Mouse (Mus musculus): ENCODE data around the gene Afg3l1. TPM values are rescaled to one million over a fixed set of nuclear protein-coding genes. Genes with fewer than 3 reads are reported as not detected.
A peak's percentile ranks its signal among the peaks of the same experiment; 100 is the strongest.
"Not testable (repeated sequence)": the region's sequence is repeated elsewhere in the genome, so short reads cannot be mapped to it uniquely, and the experiment has no call there.

Gene Afg3l1
- polyA plus RNA-seq, 1 experiment from 2014 or later: 55.9 TPM

GRCm38 (mm10) chr8:123443576-123443921 lies 34.2 kb upstream of the Afg3l1 start:
- ATAC-seq: no peak
- Histone ChIP-seq H3K27me3 (no peaks in the 10 kb centered on the region), H3K4me2 (peak overlapping the region; percentile 65), H3K36me3 (ENCODE audit: poor library complexity, severe bottlenecking) (peaks cover 3% of the 10 kb centered on the region; the same call in 1 of the 2 replicates), H3K4me1 (peaks cover 10% of the 10 kb centered on the region), H3K27ac (peak overlapping the region; percentile 57; the same call in 1 of the 2 replicates), H3K4me3 (peak overlapping the region; percentile 68), H3K9ac (peak overlapping the region; percentile 81), H3K9me3 (replicated peaks) (no peaks in the 10 kb centered on the region)
- WGBS: 27% methylated on average over 4 of the region's 4 CpGs

- WGBS: 90% methylated on average over 6 of the region's 6 CpGs
- peaks cover 8% of the 10 kb centered on the region for H3K36me3 ChIP-seq (ENCODE audit: poor library complexity, severe bottlenecking)
- 0 out of 2 replicates have a peak overlapping the region, but pooled peaks have one; percentile 68 for H3K4me3 ChIP-seq
- H3K27ac ChIP-seq: no peak overlapping the region
- H3K4me1 ChIP-seq: peaks cover 10% of the 10 kb centered on the region
- no peaks in the 10 kb centered on the region for H3K27me3 ChIP-seq
- H3K4me2 ChIP-seq: peak overlapping the region; percentile 65
- no peaks in the 10 kb centered on the region for H3K9me3 ChIP-seq (replicated peaks)
- ATAC-seq: no peak
- H3K9ac ChIP-seq: 0 out of 2 replicates have a peak overlapping the region, but pooled peaks have one; percentile 81
Observed at GRCm38 (mm10) chr8:123444131-123444530, 33.6 kb upstream of the Afg3l1 start.

GRCm38 (mm10) chr8:123445981-123446380 lies 31.7 kb upstream of the Afg3l1 start:
- ATAC-seq: no peak
- H3K36me3 ChIP-seq (ENCODE audit: poor library complexity, severe bottlenecking): peaks cover 21% of the 10 kb centered on the region
- no peaks in the 10 kb centered on the region for H3K27me3 ChIP-seq
- no peaks in the 10 kb centered on the region for H3K9me3 ChIP-seq (replicated peaks)
- no peak overlapping the region for H3K27ac ChIP-seq
- H3K4me2 ChIP-seq: no peak overlapping the region
- no peak overlapping the region for H3K4me3 ChIP-seq
- H3K9ac ChIP-seq: no peak overlapping the region
- WGBS: 83% methylated on average over 10 of the region's 10 CpGs
- H3K4me1 ChIP-seq: peaks cover 10% of the 10 kb centered on the region

- Histone ChIP-seq H3K36me3 (ENCODE audit: poor library complexity, severe bottlenecking) (peaks cover 29% of the 10 kb centered on the region), H3K9me3 (replicated peaks) (no peaks in the 10 kb centered on the region), H3K4me2 (no peak overlapping the region), H3K4me1 (peaks cover 10% of the 10 kb centered on the region), H3K27ac (no peak overlapping the region), H3K27me3 (no peaks in the 10 kb centered on the region), H3K4me3 (no peak overlapping the region), H3K9ac (no peak overlapping the region)
- 91% methylated on average over 6 of the region's 6 CpGs for WGBS
- ATAC-seq: no peak
Observed at GRCm38 (mm10) chr8:123446799-123447198, 30.9 kb upstream of the Afg3l1 start.

GRCm38 (mm10) chr8:123450783-123451182 lies 26.9 kb upstream of the Afg3l1 start:
- no peak overlapping the region for H3K9ac ChIP-seq
- H3K4me2 ChIP-seq: no peak overlapping the region
- no peaks in the 10 kb centered on the region for H3K4me1 ChIP-seq
- no peaks in the 10 kb centered on the region for H3K9me3 ChIP-seq (replicated peaks)
- 87% methylated on average over 5 of the region's 5 CpGs for WGBS
- no peak overlapping the region for H3K4me3 ChIP-seq
- H3K27ac ChIP-seq: no peak overlapping the region
- H3K36me3 ChIP-seq (ENCODE audit: poor library complexity, severe bottlenecking): peaks cover 64% of the 10 kb centered on the region
- ATAC-seq: no peak
- H3K27me3 ChIP-seq: no peaks in the 10 kb centered on the region

GRCm38 (mm10) chr8:123451747-123452146 lies 26.0 kb upstream of the Afg3l1 start:
- not testable (repeated sequence) for H3K4me3 ChIP-seq; H3K4me2 ChIP-seq; H3K27ac ChIP-seq; ATAC-seq; H3K4me1 ChIP-seq; H3K9ac ChIP-seq; H3K9me3 ChIP-seq (replicated peaks); H3K27me3 ChIP-seq
- 92% methylated on average over 12 of the region's 12 CpGs for WGBS
- H3K36me3 ChIP-seq (ENCODE audit: poor library complexity, severe bottlenecking): peaks cover 74% of the 10 kb centered on the region

GRCm38 (mm10) chr8:123452149-123452548 lies 25.6 kb upstream of the Afg3l1 start:
- Histone ChIP-seq H3K27ac (no peak overlapping the region), H3K9me3 (replicated peaks) (no peaks in the 10 kb centered on the region), H3K36me3 (ENCODE audit: poor library complexity, severe bottlenecking) (peaks cover 78% of the 10 kb centered on the region), H3K4me1 (no peaks in the 10 kb centered on the region), H3K9ac (no peak overlapping the region), H3K4me3 (no peak overlapping the region), H3K27me3 (no peaks in the 10 kb centered on the region), H3K4me2 (no peak overlapping the region)
- ATAC-seq: no peak
- 90% methylated on average over 4 of the region's 4 CpGs for WGBS

- H3K27ac ChIP-seq: no peak overlapping the region
- H3K4me2 ChIP-seq: no peak overlapping the region
- no peaks in the 10 kb centered on the region for H3K4me1 ChIP-seq
- H3K9ac ChIP-seq: no peak overlapping the region
- no peak overlapping the region for H3K4me3 ChIP-seq
- H3K36me3 ChIP-seq (ENCODE audit: poor library complexity, severe bottlenecking): peaks cover 87% of the 10 kb centered on the region
- no peak for ATAC-seq
- no peaks in the 10 kb centered on the region for H3K9me3 ChIP-seq (replicated peaks)
- H3K27me3 ChIP-seq: no peaks in the 10 kb centered on the region
- WGBS: 80% methylated on average over 7 of the region's 7 CpGs
Observed at GRCm38 (mm10) chr8:123453291-123453690, 24.4 kb upstream of the Afg3l1 start.

GRCm38 (mm10) chr8:123453951-123454350 lies 23.8 kb upstream of the Afg3l1 start:
- Histone ChIP-seq H3K4me2 (no peak overlapping the region), H3K4me1 (no peaks in the 10 kb centered on the region), H3K27me3 (no peaks in the 10 kb centered on the region), H3K4me3 (no peak overlapping the region), H3K9me3 (replicated peaks) (no peaks in the 10 kb centered on the region), H3K9ac (no peak overlapping the region), H3K36me3 (ENCODE audit: poor library complexity, severe bottlenecking) (peaks cover 88% of the 10 kb centered on the region), H3K27ac (no peak overlapping the region)
- ATAC-seq: no peak
- 89% methylated on average over 5 of the region's 5 CpGs for WGBS

- 94% methylated on average over 6 of the region's 6 CpGs for WGBS
- Histone ChIP-seq H3K9ac (no peak overlapping the region), H3K4me2 (no peak overlapping the region), H3K4me3 (no peak overlapping the region), H3K36me3 (ENCODE audit: poor library complexity, severe bottlenecking) (peaks cover 88% of the 10 kb centered on the region), H3K4me1 (no peaks in the 10 kb centered on the region), H3K27me3 (no peaks in the 10 kb centered on the region), H3K9me3 (replicated peaks) (no peaks in the 10 kb centered on the region), H3K27ac (no peak overlapping the region)
- no peak for ATAC-seq
Observed at GRCm38 (mm10) chr8:123454559-123454958, 23.1 kb upstream of the Afg3l1 start.

- Histone ChIP-seq H3K36me3 (ENCODE audit: poor library complexity, severe bottlenecking) (peaks cover 53% of the 10 kb centered on the region), H3K9ac (no peak overlapping the region), H3K27ac (no peak overlapping the region), H3K4me3 (no peak overlapping the region), H3K27me3 (no peaks in the 10 kb centered on the region), H3K4me2 (no peak overlapping the region), H3K9me3 (replicated peaks) (no peaks in the 10 kb centered on the region), H3K4me1 (no peaks in the 10 kb centered on the region)
- 93% methylated on average over 4 of the region's 4 CpGs for WGBS
- no peak for ATAC-seq
Observed at GRCm38 (mm10) chr8:123463651-123464050, 14.1 kb upstream of the Afg3l1 start.

GRCm38 (mm10) chr8:123467476-123467875 lies 10.2 kb upstream of the Afg3l1 start:
- Histone ChIP-seq H3K27me3 (no peaks in the 10 kb centered on the region; the same call in 1 of the 2 replicates), H3K27ac (no peak overlapping the region), H3K36me3 (ENCODE audit: poor library complexity, severe bottlenecking) (peaks cover 16% of the 10 kb centered on the region), H3K4me1 (no peaks in the 10 kb centered on the region), H3K9me3 (replicated peaks) (no peaks in the 10 kb centered on the region), H3K9ac (no peak overlapping the region), H3K4me2 (no peak overlapping the region), H3K4me3 (no peak overlapping the region)
- 81% methylated on average over 3 of the region's 3 CpGs for WGBS
- no peak for ATAC-seq

- not testable (repeated sequence) for H3K27ac ChIP-seq; H3K4me2 ChIP-seq; H3K27me3 ChIP-seq; H3K9me3 ChIP-seq (replicated peaks); H3K4me1 ChIP-seq; ATAC-seq; H3K4me3 ChIP-seq; H3K36me3 ChIP-seq (ENCODE audit: poor library complexity, severe bottlenecking); H3K9ac ChIP-seq
- 77% methylated on average over 6 of the region's 6 CpGs for WGBS
Observed at GRCm38 (mm10) chr8:123472991-123473390, 4.7 kb upstream of the Afg3l1 start.
